Mouse (Mus musculus) MEL (cell line): Measurements from ENCODE around the gene H2-M5. TPM values are rescaled to one million over a fixed set of nuclear protein-coding genes. Genes with fewer than 3 reads are reported as not detected.

ENCODE experiments used
- DNase-seq: peaks from one replicate; pipeline ENCODE4 v3.0.0; 2011; ENCODE audit warnings: low read depth, low spot score
- H3K27ac ChIP-seq: 2 replicates; pipeline ENCODE4 v1.5.1; 2012; ENCODE audit warnings: low read depth, mild to moderate bottlenecking, control low read depth, low read length, moderate library complexity; ENCODE audit not compliant: control insufficient read depth
- H3K27me3 ChIP-seq, 2 experiments: fragments of 150-350 bp in 1 of 2; sonication (generic) in 1 of 2; 2 replicates each; pipeline ENCODE4 v1.6.1; 2012; ENCODE audit warnings: low read length in 2 of 2, mild to moderate bottlenecking in 2 of 2, improper control_type of control experiment in 1 of 2, moderate library complexity in 1 of 2; ENCODE audit not compliant: insufficient read depth in 2 of 2, control insufficient read depth in 1 of 2
- H3K36me3 ChIP-seq, 2 experiments: 2 replicates each; pipeline ENCODE4 v1.6.1; 2012 to 2014; ENCODE audit warnings: low read length in 2 of 2, improper control_type of control experiment in 1 of 2, inconsistent platforms in 1 of 2, mild to moderate bottlenecking in 1 of 2; ENCODE audit not compliant: insufficient read depth in 2 of 2, control insufficient read depth in 1 of 2
- H3K4me1 ChIP-seq, 2 experiments: fragments of 150-350 bp in 1 of 2; sonication (generic) in 1 of 2; 2 replicates each; pipeline ENCODE4 v1.6.1; 2012; ENCODE audit warnings: low read length in 2 of 2, improper control_type of control experiment in 1 of 2, mild to moderate bottlenecking in 1 of 2; ENCODE audit not compliant: insufficient read depth in 2 of 2, control insufficient read depth in 1 of 2
- H3K4me3 ChIP-seq, 2 experiments: fragments of 150-350 bp in 1 of 2; sonication (generic) in 1 of 2; 2 replicates each; pipeline ENCODE4 v1.5.1; 2012; ENCODE audit warnings: low read depth in 2 of 2, low read length in 2 of 2, mild to moderate bottlenecking in 2 of 2, moderate library complexity in 2 of 2, control low read depth in 1 of 2, improper control_type of control experiment in 1 of 2; ENCODE audit not compliant: control insufficient read depth in 1 of 2, insufficient read depth in 1 of 2
- H3K79me2 ChIP-seq: 2 replicates; pipeline ENCODE4 v1.6.1; 2012; ENCODE audit warnings: mild to moderate bottlenecking, low read length, moderate library complexity; ENCODE audit not compliant: control insufficient read depth, poor library complexity, insufficient read depth
- H3K9ac ChIP-seq: 2 replicates; pipeline ENCODE4 v1.6.1; 2012; ENCODE audit warnings: low read depth, mild to moderate bottlenecking, control low read depth, low read length, moderate library complexity; ENCODE audit not compliant: control insufficient read depth, poor library complexity, severe bottlenecking
- H3K9me3 ChIP-seq: fragments of 150-350 bp; sonication (generic); replicated peaks from 2 replicates; pipeline ENCODE4 v1.6.1; 2012; ENCODE audit warnings: mild to moderate bottlenecking, low read length, improper control_type of control experiment, moderate library complexity; ENCODE audit not compliant: insufficient read depth
- CHD1 ChIP-seq: IDR thresholded peaks from 2 replicates; pipeline ENCODE4 v1.6.1; 2012; ENCODE audit warnings: low read depth, mild to moderate bottlenecking, inconsistent platforms, low read length, improper control_type of control experiment
- CHD2 ChIP-seq: IDR thresholded peaks from 2 replicates; pipeline ENCODE4 v1.6.1; 2011; ENCODE audit warnings: low read length, improper control_type of control experiment
- CTCF ChIP-seq, 3 experiments: IDR thresholded peaks in 2 of 3; conservative IDR thresholded peaks in 1 of 3; 2 replicates each; pipeline ENCODE4 v1.5.1; 2011 to 2012; ENCODE audit warnings: low read length in 3 of 3, low read depth in 2 of 3, mild to moderate bottlenecking in 2 of 3, improper control_type of control experiment in 1 of 3, inconsistent platforms in 1 of 3, mixed read lengths in 1 of 3, moderate library complexity in 1 of 3; ENCODE audit not compliant: control insufficient read depth in 1 of 3, insufficient read depth in 1 of 3, poor library complexity in 1 of 3, severe bottlenecking in 1 of 3
- E2F4 ChIP-seq: IDR thresholded peaks from 2 replicates; pipeline ENCODE4 v1.6.1; 2011; ENCODE audit warnings: low read depth, low read length, improper control_type of control experiment, borderline replicate concordance
- ELF1 ChIP-seq: IDR thresholded peaks from 2 replicates; pipeline ENCODE4 v1.6.1; 2014; ENCODE audit warnings: low read depth, mild to moderate bottlenecking, inconsistent platforms, low read length, improper control_type of control experiment, moderate library complexity
- EP300 ChIP-seq, 2 experiments: IDR thresholded peaks; 2 replicates each; pipeline ENCODE4 v1.6.1; 2011; ENCODE audit warnings: improper control_type of control experiment in 2 of 2, low read length in 2 of 2, low read depth in 1 of 2, mild to moderate bottlenecking in 1 of 2
- GATA1 ChIP-seq: IDR thresholded peaks from 2 replicates; pipeline ENCODE4 v1.6.1; 2011; ENCODE audit warnings: low read depth, low read length, improper control_type of control experiment
- HCFC1 ChIP-seq: IDR thresholded peaks from 2 replicates; pipeline ENCODE4 v1.6.1; 2012; ENCODE audit warnings: low read depth, mild to moderate bottlenecking, inconsistent platforms, low read length, improper control_type of control experiment, moderate library complexity
- JUND ChIP-seq: IDR thresholded peaks from 2 replicates; pipeline ENCODE4 v1.6.1; 2011; ENCODE audit warnings: low read depth, mild to moderate bottlenecking, improper control_type of control experiment, low read length
- KAT2A ChIP-seq: conservative IDR thresholded peaks from 2 replicates; pipeline ENCODE4 v1.6.1; 2012; ENCODE audit warnings: low read depth, low read length, improper control_type of control experiment, inconsistent platforms
- MAFK ChIP-seq: IDR thresholded peaks from 2 replicates; pipeline ENCODE4 v1.6.1; 2011; ENCODE audit warnings: low read depth, mild to moderate bottlenecking, low read length, improper control_type of control experiment, borderline replicate concordance
- MAX ChIP-seq: IDR thresholded peaks from 2 replicates; pipeline ENCODE4 v1.6.1; 2011; ENCODE audit warnings: low read length, improper control_type of control experiment
- MEF2A ChIP-seq: IDR thresholded peaks from 2 replicates; pipeline ENCODE4 v1.6.1; 2014; ENCODE audit warnings: low read depth, mild to moderate bottlenecking, inconsistent platforms, low read length, improper control_type of control experiment; ENCODE audit not compliant: poor library complexity, insufficient replicate concordance, severe bottlenecking; ENCODE audit errors: extremely low read depth
- MXI1 ChIP-seq: IDR thresholded peaks from 2 replicates; pipeline ENCODE4 v1.6.1; 2011; ENCODE audit warnings: mild to moderate bottlenecking, low read depth, low read length, improper control_type of control experiment
- MYB ChIP-seq: IDR thresholded peaks from 2 replicates; pipeline ENCODE4 v1.6.1; 2011; ENCODE audit warnings: mild to moderate bottlenecking, low read depth, low read length, improper control_type of control experiment
- MYC ChIP-seq: IDR thresholded peaks from 2 replicates; pipeline ENCODE4 v1.6.1; 2011; ENCODE audit warnings: low read depth, mild to moderate bottlenecking, low read length, improper control_type of control experiment, moderate library complexity
- NRF1 ChIP-seq: IDR thresholded peaks from 2 replicates; pipeline ENCODE4 v1.6.1; 2014; ENCODE audit warnings: low read depth, mild to moderate bottlenecking, inconsistent platforms, low read length, improper control_type of control experiment, moderate library complexity; ENCODE audit not compliant: poor library complexity, insufficient read depth, severe bottlenecking
- POLR2A ChIP-seq, 2 experiments: IDR thresholded peaks; 2 replicates each; pipeline ENCODE4 v1.6.1; 2011 to 2012; ENCODE audit warnings: low read length in 2 of 2, mild to moderate bottlenecking in 2 of 2, control low read depth in 1 of 2, improper control_type of control experiment in 1 of 2, low read depth in 1 of 2, moderate library complexity in 1 of 2; ENCODE audit not compliant: control insufficient read depth in 1 of 2, insufficient read depth in 1 of 2, poor library complexity in 1 of 2
- RCOR1 ChIP-seq: IDR thresholded peaks from 2 replicates; pipeline ENCODE4 v1.6.1; 2012; ENCODE audit warnings: low read depth, mild to moderate bottlenecking, inconsistent platforms, low read length, improper control_type of control experiment
- SIN3A ChIP-seq: IDR thresholded peaks from 2 replicates; pipeline ENCODE4 v1.6.1; 2012; ENCODE audit warnings: low read length, improper control_type of control experiment, inconsistent platforms
- SMC3 ChIP-seq: IDR thresholded peaks from 2 replicates; pipeline ENCODE4 v1.6.1; 2011; ENCODE audit warnings: low read depth, low read length, improper control_type of control experiment
- TAL1 ChIP-seq: IDR thresholded peaks from 2 replicates; pipeline ENCODE4 v1.6.1; 2012; ENCODE audit warnings: mild to moderate bottlenecking, inconsistent platforms, low read length, moderate library complexity, mixed read lengths
- UBTF ChIP-seq: IDR thresholded peaks from 2 replicates; pipeline ENCODE4 v1.6.1; 2012; ENCODE audit warnings: low read depth, mild to moderate bottlenecking, inconsistent platforms, low read length, improper control_type of control experiment, moderate library complexity, borderline replicate concordance; ENCODE audit not compliant: insufficient read depth
- USF1 ChIP-seq: IDR thresholded peaks from 2 replicates; pipeline ENCODE4 v1.6.1; 2014; ENCODE audit warnings: low read depth, mild to moderate bottlenecking, inconsistent platforms, low read length, improper control_type of control experiment, moderate library complexity
- ZNF384 ChIP-seq: IDR thresholded peaks from 2 replicates; pipeline ENCODE4 v1.6.1; 2012; ENCODE audit warnings: low read depth, mild to moderate bottlenecking, inconsistent platforms, low read length, improper control_type of control experiment
- polyA plus RNA-seq, 2 experiments: library from polyadenylated mRNA; stranded (reverse) in 1 of 2; unstranded in 1 of 2; fragments of >175 nt in 1 of 2; fragments of >200 nt in 1 of 2; gene quantifications; 2 replicates each; pipeline versions ENCODE4 v1.2.1 to v1.2.4; 2012; ENCODE audit warnings: low replicate concordance in 2 of 2, low read depth in 1 of 2; ENCODE audit not compliant: insufficient read length in 2 of 2, insufficient read depth in 1 of 2, missing spikeins in 1 of 2
- total RNA-seq: library from RNA; depleted of rRNA; stranded (reverse); fragments of 300-350 nt; gene quantifications from 2 replicates; pipeline ENCODE4 v1.2.3, GENCODE M21; 2012

Gene H2-M5
- total and polyA plus RNA-seq, 3 experiments = not detected

DNA sequence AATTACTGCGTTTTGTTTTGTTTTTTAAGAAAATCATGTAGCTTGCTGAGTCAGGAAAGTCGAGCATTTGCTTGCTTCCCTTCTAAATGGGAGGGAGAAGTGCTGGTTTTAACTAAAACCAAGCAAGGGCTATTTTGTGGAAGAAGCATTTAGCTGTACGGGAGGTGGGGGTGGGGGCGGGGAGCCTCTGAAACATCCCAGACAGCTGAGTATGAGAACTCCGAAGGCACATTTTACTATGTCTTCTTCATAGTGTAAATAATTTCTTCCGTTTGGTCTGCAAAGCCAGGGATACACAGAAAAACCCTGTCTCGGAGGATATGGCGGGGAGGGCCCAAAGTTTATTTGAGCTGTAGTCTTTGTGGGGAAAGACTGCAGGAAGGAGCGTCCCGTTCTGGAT is 38.9 kb upstream of the H2-M5 start:
- DNase-seq = no peak
- H3K4me3 ChIP-seq = no peak overlapping the region
- H3K27me3 ChIP-seq = peaks cover 0 to 2% of the 10 kb centered on the region in 2 experiments; a peak in 2 of 4 replicates
- H3K79me2 ChIP-seq = no peaks in the 10 kb centered on the region
- no peak overlapping the region for H3K9ac ChIP-seq
- no peaks in the 10 kb centered on the region for H3K4me1 ChIP-seq
- no peak for TF ChIP-seq ZNF384
- no peak for TF ChIP-seq USF1
- TF ChIP-seq CHD2 = no peak
- no peak for TF ChIP-seq RCOR1
- no peak for TF ChIP-seq MAX
- no peak for TF ChIP-seq SMC3
- TF ChIP-seq HCFC1 = no peak
- TF ChIP-seq NRF1 = no peak
- no peak for TF ChIP-seq ELF1
- no peak for TF ChIP-seq TAL1
- TF ChIP-seq JUND = no peak
- TF ChIP-seq MXI1 = no peak
- TF ChIP-seq UBTF = no peak
- no peak for TF ChIP-seq MEF2A
- no peak for TF ChIP-seq E2F4
- no peaks in the 10 kb centered on the region for H3K9me3 ChIP-seq
- no peaks in the 10 kb centered on the region for H3K36me3 ChIP-seq
- H3K27ac ChIP-seq = no peak overlapping the region

DNA sequence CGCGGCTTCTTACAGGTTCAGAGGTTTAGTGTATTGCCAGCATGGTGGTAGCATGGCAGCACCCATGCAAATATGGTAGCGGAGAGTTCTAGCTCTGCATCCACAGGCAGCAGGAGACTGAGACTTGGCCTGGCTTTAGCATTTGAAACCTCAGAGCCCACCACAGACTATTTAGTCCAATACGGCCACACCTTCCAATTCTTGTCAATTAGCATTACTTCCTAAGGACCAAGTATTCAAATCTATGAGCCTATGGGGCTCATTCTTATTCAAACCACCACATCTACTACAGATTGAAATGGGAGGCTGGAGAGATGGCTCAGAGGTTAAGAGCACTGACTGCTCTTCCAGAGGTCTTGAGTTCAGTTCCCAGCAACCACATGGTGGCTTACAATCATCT is 38.1 kb upstream of the H2-M5 start:
- no peak overlapping the region for H3K9ac ChIP-seq
- peaks cover 0 to 1% of the 10 kb centered on the region in 2 experiments; a peak in 1 of 4 replicates for H3K27me3 ChIP-seq
- H3K36me3 ChIP-seq = no peaks in the 10 kb centered on the region
- no peak overlapping the region for H3K4me3 ChIP-seq
- no peak overlapping the region for H3K27ac ChIP-seq
- no peak for DNase-seq
- TF ChIP-seq SIN3A = no peak
- TF ChIP-seq CHD1 = no peak
- TF ChIP-seq MYC = no peak
- no peak for TF ChIP-seq KAT2A
- no peak for TF ChIP-seq HCFC1
- no peak for TF ChIP-seq EP300 (IDR thresholded peaks at IDR 0.05; ENCODE audit: low read depth in 1 of 2, low read length in 2 of 2)
- no peak for TF ChIP-seq CHD2
- TF ChIP-seq TAL1 = no peak
- no peak for TF ChIP-seq MYB
- no peak for TF ChIP-seq MAFK
- TF ChIP-seq POLR2A (IDR thresholded peaks at IDR 0.05; ENCODE audit: control insufficient read depth in 1 of 2, insufficient read depth in 1 of 2, low read depth in 1 of 2, low read length in 2 of 2, poor library complexity in 1 of 2) = no peak
- TF ChIP-seq E2F4 = no peak
- TF ChIP-seq GATA1 = no peak
- TF ChIP-seq ZNF384 = no peak
- no peak for TF ChIP-seq CTCF (IDR thresholded peaks at IDR 0.05 in 2 of 3, conservative IDR thresholded peaks at IDR 0.05 in 1 of 3; ENCODE audit: control insufficient read depth in 1 of 3, insufficient read depth in 1 of 3, low read depth in 2 of 3, low read length in 3 of 3, poor library complexity in 1 of 3, severe bottlenecking in 1 of 3)
- H3K4me1 ChIP-seq = no peaks in the 10 kb centered on the region
- H3K9me3 ChIP-seq = no peaks in the 10 kb centered on the region
- no peaks in the 10 kb centered on the region for H3K79me2 ChIP-seq
